Mouse (Mus musculus) gastrocnemius, postnatal 10 days (tissue): ENCODE results near the gene Nfkb1. TPM values are rescaled to one million over a fixed set of nuclear protein-coding genes. Genes with fewer than 3 reads are reported as not detected.

Experiments used
- DNase-seq: peaks from one replicate; pipeline ENCODE4 v3.0.0; 2021; ENCODE audit warnings: mixed read lengths
- long read RNA-seq, 2 experiments: library from polyadenylated mRNA; stranded (forward); transcript quantifications; one replicate each; pipeline ENCODE4 v2.0.0; 2021
- total RNA-seq, 2 experiments: library from RNA; stranded (reverse); gene quantifications; 2 replicates each; pipeline ENCODE4 v1.2.3; 2021

Gene Nfkb1
- 10 to 100 TPM; 23.5 to 28.7 TPM for total RNA-seq
- long read RNA-seq, experiment 1, full-length matches to known transcripts = 15 of 21 reads
- long read RNA-seq, experiment 1, partial matches to known transcripts = 2 of 21 reads
- long read RNA-seq, experiment 1, other reads (novel, unspliced or antisense) = 4 of 21 reads
- long read RNA-seq, experiment 2, full-length matches to known transcripts = 5 of 8 reads
- long read RNA-seq, experiment 2, partial matches to known transcripts = 2 of 8 reads
- long read RNA-seq, experiment 2, other reads (novel, unspliced or antisense) = 1 of 8 reads

DNA sequence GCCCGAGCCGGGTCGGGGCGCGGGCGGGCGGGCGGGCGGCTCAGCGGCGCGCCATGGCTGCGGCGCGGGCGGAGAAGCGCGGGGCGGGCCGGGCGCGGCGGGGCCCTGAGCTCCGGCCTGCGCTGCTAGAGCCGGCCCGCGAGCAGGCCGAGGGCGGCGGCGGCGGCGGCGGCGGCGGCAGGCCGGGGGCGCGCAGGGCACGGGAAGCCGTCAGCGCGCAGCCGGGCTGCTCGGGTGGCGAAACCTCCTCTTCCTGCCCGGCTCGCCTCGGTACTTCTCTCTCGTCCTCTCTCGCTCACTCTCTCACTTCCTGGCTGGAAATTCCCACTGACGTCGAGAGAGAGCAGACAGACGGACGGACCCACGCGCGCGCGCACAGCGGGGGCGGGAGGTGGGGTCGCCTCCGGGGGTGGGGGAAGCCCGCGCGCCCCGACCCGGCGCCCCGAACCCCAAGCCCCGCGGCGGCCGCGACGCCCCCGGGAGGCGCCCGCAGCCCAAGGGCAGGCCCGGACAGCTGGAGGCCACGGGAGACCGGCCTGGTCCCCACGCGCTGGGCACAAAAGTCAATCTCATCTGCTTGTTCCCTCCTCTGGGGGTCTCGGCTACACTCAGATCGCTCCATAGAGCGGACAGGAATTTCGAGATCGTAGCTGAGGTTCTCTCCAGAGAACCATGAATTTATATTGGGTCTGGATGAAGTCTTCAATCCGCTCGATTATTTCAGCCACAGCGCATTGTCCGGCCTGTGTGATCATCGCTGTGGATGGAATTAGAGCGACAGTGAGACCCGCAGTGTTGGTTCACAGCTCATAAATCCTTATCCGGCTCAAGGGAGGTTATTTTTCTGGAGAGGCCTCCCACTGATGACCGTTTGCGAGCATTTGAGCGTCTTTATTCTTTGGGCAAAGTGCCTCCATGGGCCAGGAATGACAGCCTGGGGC lies at the start of gene Nfkb1:
Gene Nfkb1, minus strand, starts transcription at position 357 of the 941 bp plus-strand sequence.
- peak; percentile 66 for DNase-seq

DNA sequence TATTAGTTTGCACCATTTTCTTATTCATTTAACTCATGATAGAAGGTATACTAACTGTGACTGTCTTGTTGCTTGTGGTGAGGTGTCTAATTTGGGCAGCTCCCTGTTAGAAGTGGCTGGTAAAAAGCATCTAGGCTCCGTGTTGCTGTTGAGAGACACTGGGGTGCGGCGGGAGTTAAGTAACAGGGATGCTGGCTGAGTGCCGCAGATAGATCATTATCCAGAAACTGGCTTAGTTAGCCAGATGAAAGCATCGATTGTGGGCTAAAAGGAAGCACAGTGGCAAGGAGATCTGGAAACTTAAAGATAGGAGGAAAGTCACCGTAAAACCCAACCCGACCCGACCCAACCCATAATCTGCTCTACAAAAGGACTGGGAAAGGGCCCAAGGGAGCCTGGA lies 49.4 kb upstream of the Nfkb1 start:
- DNase-seq = no peak

DNA sequence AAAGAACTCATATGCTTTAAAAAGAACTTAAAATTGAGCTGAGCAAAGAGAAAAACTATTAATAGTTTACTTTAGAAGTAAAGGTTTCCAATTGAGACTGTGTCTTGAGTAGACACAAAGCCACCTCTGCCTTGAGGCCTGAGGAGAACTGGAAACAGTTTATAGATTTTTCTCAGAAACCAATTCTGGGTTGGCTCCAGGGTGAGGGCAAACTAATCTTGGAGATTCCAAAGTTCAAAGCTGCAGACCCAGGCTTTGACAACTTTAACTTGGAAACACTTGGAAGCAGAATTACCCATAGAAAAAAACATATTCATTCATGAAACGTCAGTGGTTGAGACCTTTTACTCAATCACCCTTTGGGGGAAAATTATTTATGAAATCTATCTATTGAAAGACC lies 43.4 kb upstream of the Nfkb1 start:
- DNase-seq = no peak

DNA sequence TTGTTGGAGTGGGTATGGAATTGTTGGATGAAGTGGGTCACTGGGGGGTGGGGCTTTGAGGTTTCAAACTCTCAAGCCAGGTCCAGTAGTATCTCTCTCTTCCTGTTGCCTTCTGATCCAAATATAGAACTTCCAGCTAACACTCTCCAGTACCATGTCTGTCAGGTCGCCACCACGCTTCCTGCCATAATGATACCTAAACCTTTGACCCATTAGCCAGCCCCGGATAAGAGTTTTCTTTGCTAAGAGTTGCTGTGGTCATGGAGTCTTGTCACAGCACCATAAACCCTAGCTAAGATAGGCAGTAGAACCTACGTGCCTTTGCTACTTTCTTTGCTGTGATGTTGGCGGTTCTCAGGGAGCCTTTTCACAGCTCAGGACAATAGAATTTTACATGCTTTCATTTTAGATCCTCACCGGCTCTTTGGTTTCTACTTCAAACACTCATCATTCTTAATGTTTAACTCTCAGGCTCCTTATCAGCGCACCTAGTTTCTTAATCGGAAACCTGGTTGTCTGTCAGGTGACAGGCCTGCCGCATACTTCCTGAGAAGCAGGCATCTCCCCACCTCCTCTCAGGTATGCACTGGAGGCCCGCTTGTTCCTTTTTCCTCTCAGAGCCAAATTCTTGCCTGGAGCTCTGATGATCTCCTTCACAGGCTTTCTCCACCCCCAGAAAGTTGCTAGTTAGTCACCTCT lies 41.5 kb upstream of the Nfkb1 start:
- DNase-seq = no peak

DNA sequence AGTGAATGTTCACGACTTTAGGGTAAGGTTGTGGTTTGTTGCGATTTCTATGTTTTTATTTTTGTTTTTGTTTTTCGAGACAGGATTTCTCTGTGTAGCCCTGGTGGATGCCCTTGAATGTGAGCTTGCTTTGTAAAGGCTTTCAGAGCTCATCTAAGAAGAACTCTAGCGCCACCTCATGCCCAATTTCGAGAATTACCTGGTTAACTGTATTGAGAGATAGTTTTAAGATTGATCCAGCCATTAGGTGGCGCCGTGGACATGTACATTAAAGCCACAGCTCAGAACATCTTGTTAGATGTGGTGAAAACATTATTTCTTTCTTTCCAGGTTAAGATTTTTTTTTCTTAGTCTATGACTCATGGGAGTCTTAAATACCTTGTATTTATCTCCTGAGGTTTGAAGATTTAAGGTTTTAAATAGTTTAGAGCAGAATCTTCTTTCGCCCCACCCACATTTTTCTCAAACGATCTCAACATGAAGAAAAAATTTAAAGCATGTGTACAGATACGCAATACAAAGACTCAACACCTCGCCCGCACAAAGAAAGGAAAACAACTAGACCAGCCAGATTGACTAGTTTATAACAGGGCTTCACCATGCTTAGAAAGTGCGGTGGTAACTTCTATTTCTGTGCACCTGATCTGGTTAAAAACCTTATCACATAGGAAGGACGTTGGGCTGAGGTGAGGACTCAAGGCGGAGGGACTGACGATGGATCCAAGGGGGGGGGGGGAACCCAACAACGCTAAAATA lies 40.1 kb upstream of the Nfkb1 start:
- peak; percentile 87 for DNase-seq

DNA sequence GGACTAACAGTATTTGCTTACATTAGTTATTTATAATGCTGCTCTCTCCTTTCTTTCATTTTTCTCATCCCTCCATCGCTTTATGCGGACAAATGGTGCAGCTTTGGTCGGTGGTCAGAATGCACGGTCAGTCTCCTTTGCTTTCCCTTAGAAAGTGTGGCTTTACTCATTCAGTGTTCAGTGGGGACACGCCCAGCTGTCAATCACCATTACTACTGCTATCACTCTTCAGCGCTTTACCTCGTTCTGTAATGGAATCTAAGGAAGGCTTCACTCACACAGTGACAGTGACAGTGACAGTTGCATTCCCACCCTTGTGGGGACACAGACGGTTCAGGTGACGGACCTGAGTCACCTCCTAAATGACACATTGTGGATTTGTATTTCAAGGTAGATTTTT lies 39.4 kb upstream of the Nfkb1 start:
- no peak for DNase-seq

DNA sequence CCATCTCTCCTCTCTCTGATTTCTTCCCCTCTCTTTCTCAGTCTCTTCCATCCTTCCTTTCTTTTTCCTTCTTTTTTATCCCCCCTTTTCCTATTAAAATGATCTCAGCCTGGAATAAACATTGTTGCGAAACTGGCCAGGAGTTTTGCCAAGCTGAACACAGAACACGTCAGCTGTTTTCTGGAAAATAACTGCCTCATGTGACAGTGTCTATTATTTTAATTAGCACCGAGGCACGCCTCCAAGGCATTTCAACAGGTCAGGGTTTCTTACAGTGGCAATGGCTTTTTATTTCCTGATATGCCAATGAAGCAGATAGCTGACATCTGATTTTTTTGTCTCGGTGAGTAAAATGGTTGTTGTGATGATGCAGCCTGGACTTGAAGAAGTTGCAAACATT lies 38.2 kb upstream of the Nfkb1 start:
- DNase-seq = peak; percentile 29

DNA sequence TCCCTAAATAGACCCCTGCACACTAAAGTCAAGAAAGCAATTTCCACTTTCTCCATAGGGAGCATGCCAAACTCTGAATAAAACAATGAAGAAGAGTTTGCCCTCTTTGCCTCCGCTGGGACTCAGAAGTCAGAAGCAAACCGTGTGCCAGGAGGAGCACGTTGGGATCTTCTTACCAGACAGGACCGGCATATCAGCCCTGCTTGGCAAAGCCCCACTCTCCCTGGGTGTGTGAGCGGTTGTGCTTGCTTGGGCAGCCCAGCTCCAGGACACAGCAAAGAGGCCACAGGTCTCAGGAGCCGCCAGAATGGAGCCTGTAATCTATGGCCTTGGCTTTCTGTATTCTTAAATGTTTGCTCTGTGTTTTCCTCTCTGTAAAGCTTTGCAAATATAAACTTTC lies 37.6 kb upstream of the Nfkb1 start:
- DNase-seq = no peak

DNA sequence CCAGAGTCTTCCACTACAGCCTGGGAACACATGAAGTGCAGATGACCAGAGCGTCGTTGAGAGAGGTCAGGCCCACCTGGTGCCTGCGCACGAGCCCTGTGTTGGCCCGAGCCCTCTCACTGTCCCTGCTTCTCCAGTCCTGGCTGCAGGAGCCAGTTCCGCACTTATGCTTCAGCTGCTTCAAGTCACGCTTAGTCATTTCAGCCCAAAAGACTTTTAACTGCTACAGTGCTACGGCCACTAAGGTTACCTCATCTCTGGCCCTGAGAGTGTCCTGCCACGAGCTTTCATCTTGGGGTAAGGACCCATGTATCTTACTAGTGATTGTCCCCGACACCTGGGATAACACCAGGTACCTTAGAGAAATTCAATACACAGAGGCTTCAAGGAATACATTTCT lies 36.0 kb upstream of the Nfkb1 start:
- DNase-seq = no peak

DNA sequence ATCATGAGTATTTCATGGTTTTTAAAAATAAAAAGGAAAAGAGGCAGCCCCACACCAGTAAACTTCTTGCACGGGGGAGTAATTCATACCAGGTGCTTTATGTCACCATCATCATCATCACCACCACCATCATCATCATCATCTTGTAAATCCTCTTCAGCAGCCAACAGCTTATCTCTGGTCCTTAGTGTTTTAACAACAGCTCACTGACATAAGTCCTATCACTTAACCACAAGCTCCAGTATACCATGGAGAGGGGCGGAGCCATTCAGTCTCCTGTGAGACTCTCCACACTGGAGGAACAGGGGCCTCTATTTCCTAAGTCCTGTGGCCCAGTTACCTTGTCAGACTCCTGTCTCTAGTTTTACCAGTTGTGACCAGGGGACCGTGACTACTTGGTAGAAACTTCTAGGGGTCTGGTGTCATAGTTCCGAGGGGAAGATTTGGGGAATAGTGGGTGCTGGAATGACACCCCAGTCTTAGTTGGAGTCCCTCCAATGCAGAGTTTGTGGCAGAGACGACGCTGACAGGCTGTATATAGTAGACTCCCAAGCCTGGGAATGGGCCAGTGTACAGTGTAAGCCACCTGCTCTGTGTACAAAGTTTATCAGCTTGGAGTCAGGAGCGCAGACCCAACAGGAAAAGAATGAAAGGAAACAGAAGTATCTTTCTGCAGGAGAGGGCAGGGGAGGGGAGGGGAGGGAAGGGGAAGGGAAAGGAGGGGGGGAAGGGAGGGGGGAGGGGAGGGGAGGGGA lies 35.4 kb upstream of the Nfkb1 start:
- no peak for DNase-seq

DNA sequence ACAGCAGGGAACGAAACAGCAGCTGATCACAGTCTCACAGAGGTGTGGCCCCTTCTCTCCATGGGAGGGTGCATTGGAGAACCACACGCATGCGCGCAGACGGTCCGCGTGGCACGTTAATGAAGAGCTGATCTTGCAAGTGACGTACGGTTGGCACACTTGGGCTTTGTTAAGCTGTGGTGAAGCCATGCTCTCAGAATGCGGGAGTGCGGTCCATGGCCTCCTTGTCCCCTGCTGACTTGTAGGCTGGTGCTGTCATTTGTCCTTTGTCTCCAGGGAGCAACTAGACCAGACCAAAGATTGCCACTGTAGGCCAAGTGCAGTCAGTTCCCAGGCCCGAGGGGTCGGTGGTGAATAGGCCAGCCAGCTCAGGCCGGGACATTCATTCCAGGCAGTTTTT lies 34.7 kb upstream of the Nfkb1 start:
- no peak for DNase-seq

DNA sequence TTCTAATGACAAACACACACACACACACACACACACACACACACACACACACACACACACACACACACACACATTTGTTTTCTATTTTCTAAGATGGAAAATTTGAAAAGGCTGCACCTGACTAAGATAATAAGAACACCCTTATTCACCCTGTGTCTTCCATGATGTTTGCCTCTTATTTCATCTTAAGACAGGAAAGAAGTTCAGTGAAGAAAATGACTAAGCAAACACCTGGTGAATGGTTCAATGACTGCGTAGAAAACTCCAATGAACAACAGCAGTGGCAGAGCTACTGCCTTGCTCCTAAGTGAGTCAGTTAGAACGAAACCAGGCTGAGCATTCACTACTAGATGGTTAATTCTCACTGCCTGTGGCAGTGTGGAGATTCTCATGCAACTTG lies 30.8 kb upstream of the Nfkb1 start:
- DNase-seq = no peak

DNA sequence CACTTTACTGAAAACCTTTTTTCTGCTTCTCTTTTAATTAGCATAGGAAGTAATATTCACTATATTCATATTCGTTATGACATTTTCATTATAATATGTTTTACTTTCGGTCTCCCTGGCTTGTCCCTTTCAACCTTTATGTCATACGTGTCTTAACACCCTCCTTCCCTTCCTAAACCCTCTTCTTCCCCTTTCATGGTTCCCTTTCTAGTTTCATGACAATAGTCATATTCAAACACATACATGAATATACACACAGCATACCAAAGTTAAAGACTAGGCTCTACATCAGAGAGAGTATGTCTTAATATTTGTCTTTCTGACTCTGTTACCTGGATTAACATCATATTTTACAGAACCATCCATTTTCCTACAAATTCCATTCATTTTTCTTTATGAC lies 28.6 kb upstream of the Nfkb1 start:
- no peak for DNase-seq

DNA sequence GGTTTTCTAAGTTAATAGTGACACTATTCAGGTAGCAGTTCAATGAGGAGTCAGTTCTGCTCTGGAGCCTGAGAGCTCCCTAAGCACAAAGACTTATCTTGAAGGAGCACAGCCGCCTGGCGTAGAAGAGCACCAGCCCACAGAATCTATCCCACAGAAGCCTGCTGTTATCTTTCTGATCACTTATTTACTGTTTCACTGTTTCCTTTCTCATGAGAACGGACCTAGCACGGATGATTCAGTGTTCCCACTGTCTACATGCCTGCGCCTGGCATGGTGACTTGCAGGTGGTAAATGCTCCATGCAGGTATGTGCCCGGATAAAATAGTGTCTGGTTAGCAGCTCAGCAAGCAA lies 27.8 kb upstream of the Nfkb1 start:
- DNase-seq = no peak

DNA sequence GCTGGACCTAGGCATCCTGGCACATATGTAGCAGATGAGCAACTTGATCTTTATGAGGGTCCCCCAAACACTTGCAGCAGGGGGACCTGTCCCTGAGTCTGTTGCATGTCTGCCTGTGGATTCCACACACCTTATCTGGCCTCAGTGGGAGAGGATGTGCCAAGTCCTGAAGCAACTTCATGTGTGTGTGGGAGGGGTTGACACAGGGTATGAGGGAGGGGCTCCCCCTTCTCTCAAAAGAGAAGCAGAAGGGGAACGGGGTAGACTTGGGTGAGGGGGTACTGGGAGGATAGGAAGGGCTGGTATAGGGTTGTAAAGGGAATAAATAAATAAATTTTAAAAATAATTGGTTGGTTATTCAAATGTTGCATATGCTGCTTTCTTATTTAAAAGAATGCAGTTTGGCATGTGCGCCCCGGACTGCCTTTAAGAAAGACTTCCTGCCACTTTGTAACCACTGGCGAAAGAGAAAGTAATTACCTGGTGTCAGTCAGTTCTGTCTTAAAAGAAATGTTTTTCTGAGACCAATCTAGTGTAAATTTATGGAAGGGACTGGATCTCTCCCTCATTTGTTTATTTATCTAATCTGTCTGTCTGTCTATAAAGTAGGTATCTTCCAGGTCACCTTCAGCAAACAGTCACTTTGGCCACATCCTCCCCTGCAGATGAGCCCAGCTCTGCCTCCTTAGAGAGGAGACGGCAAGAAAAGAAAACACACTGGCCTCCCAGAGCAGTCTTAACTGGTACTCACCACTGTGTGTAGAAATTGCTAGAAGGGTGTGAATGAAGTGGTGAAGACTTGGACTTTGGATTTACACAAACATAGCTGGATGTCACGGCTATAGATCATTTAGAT lies 27.2 kb upstream of the Nfkb1 start:
- no peak for DNase-seq

DNA sequence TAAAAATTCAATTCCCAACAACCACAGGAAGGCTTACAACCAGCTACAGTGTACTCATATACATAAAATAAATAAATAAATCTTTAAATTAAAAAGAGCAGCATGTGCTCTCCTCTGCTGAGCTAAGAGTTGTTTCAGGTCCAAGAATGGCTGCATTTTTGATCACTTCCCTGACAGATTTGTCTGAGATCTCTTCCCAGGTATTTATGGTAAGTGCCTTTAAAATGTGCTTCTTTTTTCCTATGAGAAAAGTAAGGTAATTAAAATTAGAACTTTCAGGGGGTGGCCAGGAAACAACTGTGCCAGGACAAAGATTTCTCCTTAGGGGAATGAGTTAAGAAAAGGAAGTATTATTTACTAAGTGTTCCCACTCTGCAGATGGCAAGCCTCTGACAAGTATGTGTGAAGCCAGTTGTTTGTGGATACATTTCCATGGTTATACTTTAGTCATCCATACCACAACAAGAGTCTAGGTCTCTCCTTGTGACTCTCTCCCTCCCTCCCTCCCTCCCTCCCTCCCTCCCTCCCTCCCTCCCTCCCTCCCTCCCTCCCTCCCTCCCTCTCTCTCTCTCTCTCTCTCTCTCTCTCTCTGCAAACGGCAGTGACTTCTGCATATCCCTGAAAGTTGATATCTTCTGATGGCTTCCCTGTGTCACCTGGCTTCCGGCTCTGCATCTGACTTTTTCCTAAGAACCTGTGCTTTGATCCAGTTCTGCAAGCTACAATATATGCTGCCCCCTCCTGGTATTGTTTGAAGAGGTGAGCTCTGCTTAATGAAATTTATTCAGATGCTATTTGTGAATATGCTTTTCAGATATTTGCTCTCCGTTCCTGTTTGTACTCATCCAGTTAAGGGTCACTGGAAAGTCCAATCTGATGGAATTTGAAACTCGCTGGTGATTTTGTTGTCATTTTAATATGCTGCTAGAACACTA lies 21.9 kb upstream of the Nfkb1 start:
- DNase-seq = no peak

DNA sequence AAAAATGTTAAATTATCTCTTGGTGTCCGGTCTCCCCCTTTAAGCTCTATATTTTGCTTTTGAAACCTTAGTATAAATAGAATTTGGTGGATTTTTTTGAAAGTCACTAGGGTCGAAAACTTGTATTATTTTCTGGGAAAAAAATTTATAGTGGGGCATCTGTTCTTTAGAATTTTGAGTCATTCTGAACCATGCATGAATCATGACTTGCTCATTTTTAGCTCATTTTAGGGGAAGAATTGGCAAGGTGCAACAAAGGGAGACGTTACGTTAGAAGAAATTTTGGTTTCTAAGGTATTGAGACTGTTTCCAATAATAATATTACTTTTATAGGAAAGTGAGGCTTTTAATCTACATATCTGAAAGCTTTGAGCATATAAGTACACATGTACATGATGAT lies 20.3 kb upstream of the Nfkb1 start:
- no peak for DNase-seq

DNA sequence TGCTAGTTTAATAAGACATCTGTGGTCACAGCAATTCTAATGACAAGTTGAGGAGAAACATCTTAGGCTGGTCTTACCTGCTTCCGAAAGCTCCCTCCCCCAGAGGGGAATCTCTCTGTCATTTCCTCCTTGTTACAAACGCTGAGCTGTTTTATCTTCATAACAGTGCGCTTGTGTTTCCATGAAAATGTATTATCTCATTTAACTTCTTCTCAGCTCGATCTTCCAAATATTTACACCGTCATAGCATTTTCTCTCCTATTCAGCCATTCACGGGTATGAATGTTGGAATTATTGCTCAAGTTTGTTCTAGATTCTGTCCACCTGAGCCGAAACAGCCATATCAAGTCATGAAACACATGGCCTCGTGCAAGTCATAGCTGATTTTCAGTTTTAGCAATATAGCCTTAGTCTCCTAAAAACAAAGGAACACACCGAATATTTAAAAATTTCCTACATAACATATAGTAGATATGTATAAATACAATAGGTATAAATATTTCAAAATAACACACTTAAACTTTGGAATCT lies 19.8 kb upstream of the Nfkb1 start:
- no peak for DNase-seq

DNA sequence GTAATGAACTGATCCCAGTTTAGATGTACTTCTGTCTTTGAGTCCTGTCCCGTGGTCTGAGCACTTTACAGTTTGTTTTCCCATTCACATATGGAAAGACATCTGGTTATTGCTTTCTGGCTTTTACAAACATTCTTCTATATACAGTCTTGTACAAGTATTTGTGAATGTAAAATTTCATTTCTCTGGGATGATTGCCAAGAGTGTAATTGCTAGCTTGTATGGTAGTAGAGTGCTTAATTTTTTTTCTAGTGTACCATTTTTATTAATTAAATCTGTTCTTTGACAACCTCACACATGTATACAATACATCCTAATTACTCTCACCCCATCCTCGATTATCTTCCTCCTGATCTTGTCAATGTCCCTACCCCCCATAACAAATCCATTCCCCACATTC lies 12.0 kb upstream of the Nfkb1 start:
- DNase-seq = no peak
